Mouse (Mus musculus): ENCODE measurements around the gene Pmf1. TPM values are rescaled to one million over a fixed set of nuclear protein-coding genes. Genes with fewer than 3 reads are reported as not detected.
"Not testable (repeated sequence)": the region's sequence is repeated elsewhere in the genome, so short reads cannot be mapped to it uniquely, and the experiment has no call there.

The Pmf1 gene
- polyA plus RNA-seq, 1 experiment = 29.9 TPM

GRCm38 (mm10) chr3:88403522-88404230 lies 6.5 kb downstream of the Pmf1 start:
- no peak for TF ChIP-seq CTCF (IDR thresholded peaks at IDR 0.05; ENCODE audit: borderline replicate concordance, insufficient read depth, low read length)
- TF ChIP-seq POLR2A (IDR thresholded peaks at IDR 0.05; ENCODE audit: low read depth, low read length) = no peak
- Histone ChIP-seq H3K4me1 (ENCODE audit: control insufficient read depth, insufficient read depth, low read length) (peaks cover 8% of the 10 kb centered on the region; the same call in 1 of the 2 replicates), H3K4me3 (ENCODE audit: insufficient read depth, low read length) (no peak overlapping the region), H3K27ac (ENCODE audit: insufficient read depth, low read length) (no peak overlapping the region)

- Histone ChIP-seq H3K27ac (ENCODE audit: insufficient read depth, low read length) (no peak overlapping the region), H3K4me3 (ENCODE audit: insufficient read depth, low read length) (no peak overlapping the region), H3K4me1 (ENCODE audit: control insufficient read depth, insufficient read depth, low read length) (no peaks in the 10 kb centered on the region)
- TF ChIP-seq POLR2A (IDR thresholded peaks at IDR 0.05; ENCODE audit: low read depth, low read length) = no peak
These were observed 11.5 kb downstream of the Pmf1 start for GRCm38 (mm10) chr3:88398666-88399065.

- H3K4me1 ChIP-seq (ENCODE audit: control insufficient read depth, insufficient read depth, low read length) = no peaks in the 10 kb centered on the region
- no peak for TF ChIP-seq CTCF (IDR thresholded peaks at IDR 0.05; ENCODE audit: borderline replicate concordance, insufficient read depth, low read length)
- TF ChIP-seq POLR2A (IDR thresholded peaks at IDR 0.05; ENCODE audit: low read depth, low read length) = no peak
- no peak overlapping the region for H3K4me3 ChIP-seq (ENCODE audit: insufficient read depth, low read length)
- H3K27ac ChIP-seq (ENCODE audit: insufficient read depth, low read length) = no peak overlapping the region
These were observed 14.4 kb downstream of the Pmf1 start for GRCm38 (mm10) chr3:88395742-88396141.

- TF ChIP-seq CTCF (IDR thresholded peaks at IDR 0.05; ENCODE audit: borderline replicate concordance, insufficient read depth, low read length) (no peak), POLR2A (IDR thresholded peaks at IDR 0.05; ENCODE audit: low read depth, low read length) (no peak)
- no peaks in the 10 kb centered on the region for H3K4me1 ChIP-seq (ENCODE audit: control insufficient read depth, insufficient read depth, low read length)
- no peak overlapping the region for H3K4me3 ChIP-seq (ENCODE audit: insufficient read depth, low read length)
- H3K27ac ChIP-seq (ENCODE audit: insufficient read depth, low read length) = no peak overlapping the region
These were observed 14.8 kb downstream of the Pmf1 start for GRCm38 (mm10) chr3:88395288-88395687.

GRCm38 (mm10) chr3:88393776-88394375 lies 16.3 kb downstream of the Pmf1 start:
- no peak overlapping the region for H3K27ac ChIP-seq (ENCODE audit: insufficient read depth, low read length)
- H3K4me1 ChIP-seq (ENCODE audit: control insufficient read depth, insufficient read depth, low read length) = no peaks in the 10 kb centered on the region
- no peak overlapping the region for H3K4me3 ChIP-seq (ENCODE audit: insufficient read depth, low read length)
- TF ChIP-seq CTCF (IDR thresholded peaks at IDR 0.05; ENCODE audit: borderline replicate concordance, insufficient read depth, low read length) = no peak
- no peak for TF ChIP-seq POLR2A (IDR thresholded peaks at IDR 0.05; ENCODE audit: low read depth, low read length)

GRCm38 (mm10) chr3:88384364-88384763 lies 25.8 kb downstream of the Pmf1 start, which contains the start of gene Bglap:
Gene Bglap, minus strand, starts transcription at chr3:88384464.
- TF ChIP-seq POLR2A (IDR thresholded peaks at IDR 0.05; ENCODE audit: low read depth, low read length) = no peak
- no peak for TF ChIP-seq CTCF (IDR thresholded peaks at IDR 0.05; ENCODE audit: borderline replicate concordance, insufficient read depth, low read length)
- Histone ChIP-seq H3K27ac (ENCODE audit: insufficient read depth, low read length) (no peak within 1 kb of the TSS), H3K4me3 (ENCODE audit: insufficient read depth, low read length) (no peak within 1 kb of the TSS), H3K4me1 (ENCODE audit: control insufficient read depth, insufficient read depth, low read length) (no peaks in the 10 kb centered on the region)

GRCm38 (mm10) chr3:88382383-88382782 lies 27.7 kb downstream of the Pmf1 start:
- not testable (repeated sequence) for H3K4me1 ChIP-seq (ENCODE audit: control insufficient read depth, insufficient read depth, low read length); H3K27ac ChIP-seq (ENCODE audit: insufficient read depth, low read length); H3K4me3 ChIP-seq (ENCODE audit: insufficient read depth, low read length)

GRCm38 (mm10) chr3:88381389-88382315 lies 28.5 kb downstream of the Pmf1 start:
- H3K4me1 ChIP-seq (ENCODE audit: control insufficient read depth, insufficient read depth, low read length); H3K27ac ChIP-seq (ENCODE audit: insufficient read depth, low read length); H3K4me3 ChIP-seq (ENCODE audit: insufficient read depth, low read length): not testable (repeated sequence)

GRCm38 (mm10) chr3:88378599-88378998 lies 31.5 kb downstream of the Pmf1 start, which contains the start of gene Bglap2:
Gene Bglap2, minus strand, starts transcription at chr3:88378699.
- H3K27ac ChIP-seq (ENCODE audit: insufficient read depth, low read length); H3K4me3 ChIP-seq (ENCODE audit: insufficient read depth, low read length); H3K4me1 ChIP-seq (ENCODE audit: control insufficient read depth, insufficient read depth, low read length): not testable (repeated sequence)

GRCm38 (mm10) chr3:88376644-88377043 lies 33.5 kb downstream of the Pmf1 start:
- H3K4me3 ChIP-seq (ENCODE audit: insufficient read depth, low read length); H3K27ac ChIP-seq (ENCODE audit: insufficient read depth, low read length): not testable (repeated sequence)

GRCm38 (mm10) chr3:88375750-88376626 lies 34.1 kb downstream of the Pmf1 start:
- not testable (repeated sequence) for H3K4me3 ChIP-seq (ENCODE audit: insufficient read depth, low read length); H3K4me1 ChIP-seq (ENCODE audit: control insufficient read depth, insufficient read depth, low read length); H3K27ac ChIP-seq (ENCODE audit: insufficient read depth, low read length)

More at GRCm38 (mm10) chr3:88376644-88377043, 33.5 kb downstream of the Pmf1 start:
- not testable (repeated sequence) for H3K4me1 ChIP-seq (ENCODE audit: control insufficient read depth, insufficient read depth, low read length)

GRCm38 (mm10) chr3:88372643-88373042 lies 37.5 kb downstream of the Pmf1 start, which contains the start of gene Bglap3:
Gene Bglap3, minus strand, starts transcription at chr3:88372743.
- not testable (repeated sequence) for H3K4me1 ChIP-seq (ENCODE audit: control insufficient read depth, insufficient read depth, low read length); H3K4me3 ChIP-seq (ENCODE audit: insufficient read depth, low read length); H3K27ac ChIP-seq (ENCODE audit: insufficient read depth, low read length)

GRCm38 (mm10) chr3:88368511-88368910 lies 41.6 kb downstream of the Pmf1 start:
- H3K4me1 ChIP-seq (ENCODE audit: control insufficient read depth, insufficient read depth, low read length); H3K27ac ChIP-seq (ENCODE audit: insufficient read depth, low read length); H3K4me3 ChIP-seq (ENCODE audit: insufficient read depth, low read length): not testable (repeated sequence)
